Mouse (Mus musculus): Measurements from ENCODE around the gene Moap1. TPM values are rescaled to one million over a fixed set of nuclear protein-coding genes. Genes with fewer than 3 reads are reported as not detected.

Gene Moap1
- total RNA-seq, 2 experiments from 2014 or later: 28.9 to 30.6 TPM

DNA sequence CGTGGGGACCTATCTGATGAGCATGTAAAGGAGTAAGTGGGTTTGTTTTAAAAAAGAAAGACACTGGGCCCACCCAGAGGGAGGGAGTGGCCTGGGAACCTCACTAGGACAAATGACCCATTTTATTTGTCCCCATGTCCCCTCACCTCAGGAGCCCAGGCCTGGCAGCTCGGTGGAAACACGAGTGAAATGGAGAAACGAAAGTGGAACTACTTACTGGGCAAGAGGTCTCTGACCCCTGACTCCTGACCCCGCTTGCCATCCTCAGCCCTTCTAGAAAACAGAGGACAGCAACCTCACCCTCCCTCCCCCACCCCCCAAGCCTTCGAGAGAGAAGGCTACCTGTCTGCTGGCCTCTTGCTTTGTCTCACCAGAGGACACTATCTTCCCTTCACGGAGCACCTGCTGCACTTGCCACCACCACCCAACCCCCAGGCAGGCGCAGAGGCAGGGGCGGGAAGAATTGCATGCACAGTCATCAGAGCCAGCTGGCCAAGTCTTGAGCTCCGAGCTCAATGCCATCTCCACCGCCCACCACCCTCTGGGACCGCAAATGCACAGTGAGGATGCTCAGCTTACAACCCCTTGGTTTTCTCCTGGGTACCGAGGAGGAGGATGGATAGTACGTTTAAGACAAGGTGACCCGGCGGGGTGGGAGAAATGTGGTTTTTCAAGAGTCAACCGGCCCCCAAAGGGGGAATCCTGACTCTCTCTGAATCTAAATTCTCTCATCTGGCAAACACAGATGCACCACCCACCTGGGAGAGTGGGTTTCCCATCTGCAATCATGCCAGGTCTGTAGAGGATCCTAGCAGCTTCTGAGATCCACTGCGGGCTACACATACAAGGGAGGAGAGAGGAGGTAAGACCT is 47.9 kb downstream of the Moap1 start:
- peak; percentile 83 to 89 for DNase-seq (ENCODE audit: low spot score in 2 of 2)
- intact Hi-C loops (cut with DNase I): loop anchor here (5.0 kb wide), 1 partner anchor 43 kb away; no protein-coding TSS in a partner anchor

Other genes starting within 250 kb of the Moap1 start
- gene Chga, start 188.7 kb downstream of the Moap1 start, total RNA-seq (2021): 100 to 1,000 TPM; 168 to 185 TPM
- gene Itpk1, start 38.7 kb downstream of the Moap1 start, total RNA-seq (2021): 10 to 100 TPM; 57.6 to 66.4 TPM
- gene Tmem251, start 101 bp upstream of the Moap1 start, total RNA-seq (2021): 1 to 10 TPM; 5.4 TPM
- gene Gm28051, start 14.1 kb upstream of the Moap1 start, total RNA-seq (2021): not detected
- 10 to 100 TPM; 12.7 to 14.5 TPM for gene Gon7, start 14.1 kb upstream of the Moap1 start, total RNA-seq (2021)
- gene Ubr7, start 14.3 kb upstream of the Moap1 start, total RNA-seq (2021): 10 to 100 TPM; 33.7 to 34.0 TPM
- gene Gm20604, start 15.0 kb upstream of the Moap1 start, total RNA-seq (2021): 10 to 100 TPM; 17.4 to 20.6 TPM
- 10 to 100 TPM; 15.1 to 21.3 TPM for gene Btbd7, start 134.8 kb upstream of the Moap1 start, total RNA-seq (2021)
- not detected for gene Cox8c, start 155.7 kb upstream of the Moap1 start, total RNA-seq (2021)
- gene Unc79, start 205.2 kb upstream of the Moap1 start, total RNA-seq (2021): 10 to 100 TPM; 42.9 to 64.5 TPM